ENCODE assay signal across 8 mouse cellular contexts in genomic region chr12:109749711-109750243, GRCm38 (mm10).
A peak's percentile ranks its signal among the peaks of the same experiment; 100 is the strongest.
DNase-seq lines count a peak whose midpoint lies in the region; ATAC-seq and TF ChIP-seq lines count a peak whose summit lies in the region.

No protein-coding gene starts in this region.

- H3K27me3 ChIP-seq in kidney, postnatal 0 days (ENCODE audit: insufficient read depth, low read length) = no peaks in the 10 kb centered on the region
- H3K27me3 ChIP-seq in liver, embryonic 14.5 days (ENCODE audit: control insufficient read depth, insufficient read depth, low read length) = no peaks in the 10 kb centered on the region
- no peaks in the 10 kb centered on the region for H3K27me3 ChIP-seq in neural tube, embryonic 15.5 days (replicated peaks)

- 0 out of 2 replicates have a peak, but pooled peaks cover 6% of the 10 kb centered on the region for H3K4me1 ChIP-seq in kidney, postnatal 0 days (replicated peaks; ENCODE audit: insufficient read depth, low read length)
- H3K4me1 ChIP-seq in liver, embryonic 14.5 days (replicated peaks; ENCODE audit: control insufficient read depth in 2 of 2, insufficient read depth in 2 of 2, low read length in 1 of 2) = no peaks in the 10 kb centered on the region; a peak in 2 of 4 replicates
- H3K4me1 ChIP-seq in neural tube, embryonic 15.5 days = peaks cover 39% of the 10 kb centered on the region

- TF ChIP-seq EP300 in liver, embryonic 14.5 days (IDR thresholded peaks at IDR 0.05; ENCODE audit: low read depth) = no peak

- ATAC-seq in kidney, postnatal 0 days (replicated peaks; ENCODE audit: low FRiP score, low read depth) = peak; percentile 86
- ATAC-seq in liver, embryonic 14.5 days (ENCODE audit: insufficient read depth) = peak; percentile 39
- ATAC-seq in neural tube, embryonic 15.5 days (ENCODE audit: low FRiP score) = peak; percentile 61

- H3K36me3 ChIP-seq in kidney, postnatal 0 days (ENCODE audit: insufficient read depth, low read length) = no peaks in the 10 kb centered on the region
- no peaks in the 10 kb centered on the region for H3K36me3 ChIP-seq in liver, embryonic 14.5 days (replicated peaks; ENCODE audit: control insufficient read depth, insufficient read depth, low read depth)
- H3K36me3 ChIP-seq in neural tube, embryonic 15.5 days = 0 out of 2 replicates have a peak, but pooled peaks cover 4% of the 10 kb centered on the region

- DNase-seq in testis, postnatal 14 days (ENCODE audit: low spot score) = peak; percentile 10
- no peak for DNase-seq in testis, postnatal 10 days (ENCODE audit: low spot score)
- DNase-seq in embryo, embryonic 9.5 days (ENCODE audit: extremely low spot score) = peak; percentile 78
- peak; percentile 20 to 32 for DNase-seq in heart, adult 18-20 months
- peak; percentile 85 for DNase-seq in kidney, postnatal 0 days (ENCODE audit: low spot score)
- DNase-seq in liver, embryonic 14.5 days (ENCODE audit: low read depth in 3 of 3, low spot score in 3 of 3) = peak in 1 of 3 experiments; percentile 9
- DNase-seq in urinary bladder, postnatal 36 days (ENCODE audit: low spot score in 2 of 2) = peak; percentile 49 to 63

- H3K4me3 ChIP-seq in kidney, postnatal 0 days (replicated peaks; ENCODE audit: low read depth, low read length) = no peak overlapping the region
- H3K4me3 ChIP-seq in liver, embryonic 14.5 days (ENCODE audit: insufficient read depth in 1 of 2, low read depth in 2 of 2, low read length in 2 of 2) = no peak overlapping the region
- peak overlapping the region; percentile 26; the same call in 1 of the 2 replicates for H3K4me3 ChIP-seq in neural tube, embryonic 15.5 days (replicated peaks)

- peak; percentile 62 for TF ChIP-seq CTCF in kidney, postnatal 0 days (IDR thresholded peaks at IDR 0.05; ENCODE audit: low read depth)
- peak; percentile 51 for TF ChIP-seq CTCF in liver, embryonic 14.5 days (IDR thresholded peaks at IDR 0.05; ENCODE audit: low read depth)

- H3K9me3 ChIP-seq in kidney, postnatal 0 days (replicated peaks; ENCODE audit: low read length) = no peaks in the 10 kb centered on the region
- no peaks in the 10 kb centered on the region for H3K9me3 ChIP-seq in liver, embryonic 14.5 days (ENCODE audit: control insufficient read depth, low read length)
- H3K9me3 ChIP-seq in neural tube, embryonic 15.5 days (replicated peaks) = no peaks in the 10 kb centered on the region

- H3K27ac ChIP-seq in kidney, postnatal 0 days = no peak overlapping the region
- no peak overlapping the region for H3K27ac ChIP-seq in liver, embryonic 14.5 days
- peak overlapping the region; percentile 33 for H3K27ac ChIP-seq in neural tube, embryonic 15.5 days (replicated peaks)

- peak overlapping the region; percentile 25 for H3K4me2 ChIP-seq in kidney, postnatal 0 days (ENCODE audit: low read length)
- no peak overlapping the region for H3K4me2 ChIP-seq in liver, embryonic 14.5 days (ENCODE audit: low read depth)
- H3K4me2 ChIP-seq in neural tube, embryonic 15.5 days = peak overlapping the region; percentile 53

- 1% methylated on average over 14 of the region's 14 CpGs for WGBS in kidney, postnatal 0 days
- 10% methylated on average over 14 of the region's 14 CpGs for WGBS in liver, embryonic 14.5 days (ENCODE audit: insufficient replicate concordance)
- under 1% methylated on average over 14 of the region's 14 CpGs for WGBS in neural tube, embryonic 15.5 days

- H3K9ac ChIP-seq in kidney, postnatal 0 days (ENCODE audit: low read depth, low read length) = no peak overlapping the region
- H3K9ac ChIP-seq in liver, embryonic 14.5 days (replicated peaks) = no peak overlapping the region
- H3K9ac ChIP-seq in neural tube, embryonic 15.5 days (replicated peaks) = 0 out of 2 replicates have a peak overlapping the region, but pooled peaks have one; percentile 4
